In the genomic region with DNA sequence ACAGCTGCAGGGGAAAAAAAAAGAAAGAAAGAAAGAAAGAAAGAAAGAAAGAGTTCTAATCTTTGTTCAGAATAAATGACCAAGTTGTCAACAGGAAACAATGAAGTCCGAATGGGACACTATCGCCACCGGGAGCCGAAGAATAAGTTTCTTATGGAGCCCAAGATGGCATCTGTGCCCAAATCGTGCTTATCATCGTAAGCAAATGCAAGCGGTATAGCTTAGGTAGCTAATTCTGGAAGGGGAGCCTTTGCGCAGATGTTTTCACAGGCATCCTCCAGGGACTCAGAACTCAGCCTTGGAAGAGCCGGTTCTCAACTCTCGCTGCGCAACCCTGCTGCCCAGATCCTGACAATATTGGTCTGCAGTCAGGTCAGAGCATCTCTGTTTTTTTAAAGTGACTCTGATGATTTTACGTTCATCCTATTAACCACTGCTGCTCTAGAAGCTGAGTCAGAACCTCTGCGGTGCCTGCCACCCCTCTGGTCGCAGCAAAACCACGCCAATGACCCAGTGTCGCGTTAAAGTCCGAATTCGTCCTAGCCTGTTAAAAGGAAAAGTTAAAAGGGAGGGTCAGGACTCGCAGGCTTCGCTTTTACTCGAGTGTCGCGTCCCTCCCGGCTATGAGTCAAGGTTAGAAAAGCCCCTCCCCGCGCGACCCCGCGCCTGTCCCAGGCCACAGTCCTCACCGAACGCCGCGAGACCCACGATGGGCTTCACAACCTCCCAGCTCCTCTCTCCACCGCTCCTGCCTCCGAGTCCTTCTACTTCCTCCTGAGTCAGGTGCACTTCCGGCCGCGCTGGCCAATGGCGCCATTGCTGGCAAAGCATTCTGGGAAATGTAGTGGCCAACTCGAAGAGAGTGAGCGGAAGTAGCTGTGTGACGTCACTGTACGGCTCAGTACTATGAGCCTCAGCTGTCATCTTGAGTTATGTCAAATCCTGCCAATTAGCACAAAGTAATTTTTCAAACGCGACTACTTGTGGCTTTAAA, we compare ENCODE assay signal across 8 mouse cellular contexts. TPM values are rescaled to one million over a fixed set of nuclear protein-coding genes. Genes with fewer than 3 reads are reported as not detected.
DNase-seq lines count a peak whose midpoint lies in the region; ATAC-seq lines count a peak whose summit lies in the region.

A gene (minus strand): TSS at position 776 of the 994 bp plus-strand sequence.

- no peaks in the 10 kb centered on the region for H3K9me3 ChIP-seq in forebrain, embryonic 14.5 days (replicated peaks; ENCODE audit: control insufficient read depth, low read length)
- H3K9me3 ChIP-seq in neural tube, embryonic 15.5 days (replicated peaks), result no peaks in the 10 kb centered on the region

- peak; percentile 100 for ATAC-seq in forebrain, embryonic 14.5 days
- ATAC-seq in neural tube, embryonic 15.5 days (ENCODE audit: low FRiP score), result peak; percentile 99

- intact Hi-C loops in heart, postnatal 14 days (cut with DNase I), result loop anchor here (5.0 kb wide), 1 partner anchor 310 kb away; no protein-coding TSS in a partner anchor

- DNase-seq in ES-CJ7 (ENCODE audit: low read depth, low spot score), result peak; percentile 98
- DNase-seq in cerebellum, adult 11 months, result peak; percentile 94
- DNase-seq in forebrain, embryonic 14.5 days (ENCODE audit: low spot score), result peak; percentile 99
- DNase-seq in heart, postnatal 14 days, result peak; percentile 95 to 98
- DNase-seq in layer of hippocampus, adult 11-12 months (ENCODE audit: low spot score), result peak; percentile 98
- peak; percentile 97 to 99 for DNase-seq in lung, adult 18-20 months
- peak; percentile 96 for DNase-seq in testis, postnatal 14 days (ENCODE audit: low spot score)

- H3K27ac ChIP-seq in forebrain, embryonic 14.5 days (ENCODE audit: low read depth, low read length), result no peak within 1 kb of the TSS
- H3K27ac ChIP-seq in neural tube, embryonic 15.5 days (replicated peaks), result peak within 1 kb of the TSS; percentile 76

- peak within 1 kb of the TSS; percentile 63 for H3K4me3 ChIP-seq in forebrain, embryonic 14.5 days (ENCODE audit: low read depth, low read length)
- peak within 1 kb of the TSS; percentile 87 for H3K4me3 ChIP-seq in neural tube, embryonic 15.5 days (replicated peaks)

- peak within 1 kb of the TSS; percentile 72 for H3K9ac ChIP-seq in forebrain, embryonic 14.5 days (ENCODE audit: low read length)
- peak within 1 kb of the TSS; percentile 84 for H3K9ac ChIP-seq in neural tube, embryonic 15.5 days (replicated peaks)

- peaks cover 24% of the 10 kb centered on the region for H3K36me3 ChIP-seq in forebrain, embryonic 14.5 days (ENCODE audit: control insufficient read depth, insufficient read depth, low read length)
- H3K36me3 ChIP-seq in neural tube, embryonic 15.5 days, result peaks cover 18% of the 10 kb centered on the region

- peak within 1 kb of the TSS; percentile 75 for H3K4me2 ChIP-seq in forebrain, embryonic 14.5 days (ENCODE audit: low read length)
- H3K4me2 ChIP-seq in neural tube, embryonic 15.5 days, result peak within 1 kb of the TSS; percentile 89

- 2% methylated on average over 47 of the region's 47 CpGs for WGBS in forebrain, embryonic 14.5 days
- 4% methylated on average over 47 of the region's 47 CpGs for WGBS in neural tube, embryonic 15.5 days

- H3K4me1 ChIP-seq in forebrain, embryonic 14.5 days (ENCODE audit: control insufficient read depth, insufficient read depth, low read length), result peaks cover 5% of the 10 kb centered on the region; the same call in 1 of the 2 replicates
- peaks cover 18% of the 10 kb centered on the region for H3K4me1 ChIP-seq in neural tube, embryonic 15.5 days

- no peaks in the 10 kb centered on the region for H3K27me3 ChIP-seq in forebrain, embryonic 14.5 days (replicated peaks; ENCODE audit: control insufficient read depth, insufficient read depth, low read length)
- no peaks in the 10 kb centered on the region for H3K27me3 ChIP-seq in neural tube, embryonic 15.5 days (replicated peaks)

RNA-seq across cellular contexts. Expression of the gene that starts here (rescaled TPM):
- 82.5 and 87.1 TPM in 2 replicates for polyA plus RNA-seq in forebrain, embryonic 14.5 days (2014; fragmentation: Nextera tagmentation; extraction: Ambion mirVana)
- 10 to 100 TPM; 43.6 to 48.4 TPM for total RNA-seq in heart, postnatal 14 days (2021)
- 73.8 and 77.8 TPM in 2 replicates for polyA plus RNA-seq in neural tube, embryonic 15.5 days (2015; fragmentation: Nextera tagmentation; extraction: Ambion mirVana)
